Mouse (Mus musculus): ENCODE data around the gene Fam234b.

GRCm38 (mm10) chr6:135196707-135197106, 1.1 kb upstream of the Fam234b start:
- TF ChIP-seq CTCF (conservative IDR thresholded peaks at IDR 0.05; ENCODE audit: low read length) = no peak
- no peak for TF ChIP-seq NANOG (IDR thresholded peaks at IDR 0.05; ENCODE audit: borderline replicate concordance, low read length)

All from E14TG2a.4 (cell line).